Mouse (Mus musculus) neural tube, embryonic 14.5 days (tissue): ENCODE results near the gene Grn. TPM values are rescaled to one million over a fixed set of nuclear protein-coding genes. Genes with fewer than 3 reads are reported as not detected.

ENCODE experiments used
- ATAC-seq: fragments of 200-750 bp; cut with Nextera tagmentation; 2 replicates; pipeline ENCODE4 v1.8.0; 2017; ENCODE audit warnings: low read depth, mild to moderate bottlenecking, moderate TSS enrichment, moderate library complexity
- H3K27ac ChIP-seq: fragments of 300-500 bp; sonication (generic); 2 replicates; pipeline ENCODE4 v1.5.1; 2014; ENCODE audit warnings: low read depth, mild to moderate bottlenecking, control low read depth, low read length, moderate library complexity, mixed read lengths
- H3K27me3 ChIP-seq: fragments of 300-500 bp; sonication (generic); 2 replicates; pipeline ENCODE4 v1.6.1; 2014; ENCODE audit warnings: low read length; ENCODE audit not compliant: control insufficient read depth, insufficient read depth
- H3K36me3 ChIP-seq: fragments of 300-500 bp; sonication (generic); 2 replicates; pipeline ENCODE4 v1.6.1; 2014; ENCODE audit warnings: low read length, mixed read lengths; ENCODE audit not compliant: control insufficient read depth, insufficient read depth
- H3K4me1 ChIP-seq: fragments of 300-500 bp; sonication (generic); 2 replicates; pipeline ENCODE4 v1.6.1; 2014; ENCODE audit warnings: low read length; ENCODE audit not compliant: control insufficient read depth, insufficient read depth
- H3K4me2 ChIP-seq: fragments of 300-500 bp; sonication (generic); 2 replicates; pipeline ENCODE4 v1.6.1; 2014; ENCODE audit warnings: mild to moderate bottlenecking, low read depth, low read length, control low read depth
- H3K4me3 ChIP-seq: fragments of 300-500 bp; sonication (generic); 2 replicates; pipeline ENCODE4 v1.5.1; 2014; ENCODE audit warnings: low read depth, low read length, control low read depth, mixed read lengths
- H3K9ac ChIP-seq: fragments of 300-500 bp; sonication (generic); replicated peaks from 2 replicates; pipeline ENCODE4 v1.6.1; 2014; ENCODE audit warnings: low read depth, mild to moderate bottlenecking, control low read depth, low read length, mixed read lengths
- H3K9me3 ChIP-seq: fragments of 300-500 bp; sonication (generic); 2 replicates; pipeline ENCODE4 v1.6.1; 2016; ENCODE audit warnings: low read length; ENCODE audit not compliant: control insufficient read depth
- WGBS: fragments of 180-500 bp; shearing (Covaris S2); extraction: QIAGEN DNeasy Blood & Tissue Kit; methylation state at CpG from one replicate; pipeline ENCODE4 v1.1.7; 2014; 5-methylcytosine and 5-hydroxymethylcytosine counted together
- polyA plus RNA-seq: library from polyadenylated mRNA; unstranded; fragments of >200 nt; fragmentation: Nextera tagmentation; extraction: Ambion mirVana; gene quantifications from 2 replicates; pipeline ENCODE4 v1.2.1, GENCODE M21; 2014

Grn gene
- polyA plus RNA-seq, 1 experiment from 2014 or later = 43.3 TPM

GRCm38 (mm10) chr11:102399107-102399506 lies 31.0 kb upstream of the Grn start:
- Histone ChIP-seq H3K27me3 (no peaks in the 10 kb centered on the region), H3K9me3 (no peaks in the 10 kb centered on the region), H3K27ac (no peak overlapping the region), H3K9ac (no peak overlapping the region), H3K4me1 (peaks cover 48% of the 10 kb centered on the region), H3K36me3 (peaks cover 32% of the 10 kb centered on the region), H3K4me3 (no peak overlapping the region), H3K4me2 (no peak overlapping the region)
- 20% methylated on average over 15 of the region's 15 CpGs for WGBS
- no peak for ATAC-seq

GRCm38 (mm10) chr11:102399610-102400072 lies 30.5 kb upstream of the Grn start:
- H3K9me3 ChIP-seq = no peaks in the 10 kb centered on the region
- peaks cover 46% of the 10 kb centered on the region for H3K4me1 ChIP-seq
- no peak overlapping the region for H3K4me3 ChIP-seq
- no peak overlapping the region for H3K9ac ChIP-seq
- no peak for ATAC-seq
- no peaks in the 10 kb centered on the region for H3K27me3 ChIP-seq
- H3K27ac ChIP-seq = no peak overlapping the region
- H3K36me3 ChIP-seq = peaks cover 37% of the 10 kb centered on the region
- no peak overlapping the region for H3K4me2 ChIP-seq
- 5% methylated on average over 32 of the region's 34 CpGs for WGBS

GRCm38 (mm10) chr11:102400513-102401084 lies 29.5 kb upstream of the Grn start:
- ATAC-seq = no peak
- H3K4me2 ChIP-seq = no peak overlapping the region
- no peaks in the 10 kb centered on the region for H3K27me3 ChIP-seq
- peaks cover 38% of the 10 kb centered on the region for H3K36me3 ChIP-seq
- WGBS = 30% methylated on average over 12 of the region's 12 CpGs
- H3K9me3 ChIP-seq = no peaks in the 10 kb centered on the region
- no peak overlapping the region for H3K4me3 ChIP-seq
- no peak overlapping the region for H3K27ac ChIP-seq
- peaks cover 43% of the 10 kb centered on the region for H3K4me1 ChIP-seq
- no peak overlapping the region for H3K9ac ChIP-seq

- Histone ChIP-seq H3K27ac (peak overlapping the region; percentile 10), H3K4me1 (peaks cover 39% of the 10 kb centered on the region), H3K4me3 (no peak overlapping the region), H3K27me3 (no peaks in the 10 kb centered on the region), H3K36me3 (peaks cover 38% of the 10 kb centered on the region), H3K4me2 (no peak overlapping the region), H3K9ac (no peak overlapping the region), H3K9me3 (no peaks in the 10 kb centered on the region)
- ATAC-seq = no peak
- WGBS = 36% methylated on average over 12 of the region's 12 CpGs
These were observed 28.1 kb upstream of the Grn start for GRCm38 (mm10) chr11:102401898-102402500.

GRCm38 (mm10) chr11:102403657-102404056 lies 26.5 kb upstream of the Grn start:
- H3K27ac ChIP-seq = no peak overlapping the region
- H3K4me2 ChIP-seq = no peak overlapping the region
- peaks cover 32% of the 10 kb centered on the region for H3K4me1 ChIP-seq
- H3K36me3 ChIP-seq = peaks cover 35% of the 10 kb centered on the region
- H3K9ac ChIP-seq = no peak overlapping the region
- ATAC-seq = no peak
- H3K4me3 ChIP-seq = no peak overlapping the region
- WGBS = 96% methylated on average over 11 of the region's 11 CpGs
- no peaks in the 10 kb centered on the region for H3K27me3 ChIP-seq
- no peaks in the 10 kb centered on the region for H3K9me3 ChIP-seq

GRCm38 (mm10) chr11:102404161-102405010 lies 25.7 kb upstream of the Grn start:
- Histone ChIP-seq H3K4me1 (peaks cover 27% of the 10 kb centered on the region), H3K4me2 (no peak overlapping the region)

GRCm38 (mm10) chr11:102405544-102406285 lies 24.4 kb upstream of the Grn start:
- WGBS = 88% methylated on average over 11 of the region's 11 CpGs
- peak overlapping the region; percentile 88; the same call in 1 of the 2 replicates for H3K9ac ChIP-seq
- no peak for ATAC-seq

More at GRCm38 (mm10) chr11:102404161-102405010, 25.7 kb upstream of the Grn start:
- H3K27ac ChIP-seq = no peak overlapping the region
- H3K9me3 ChIP-seq = no peaks in the 10 kb centered on the region
- H3K4me3 ChIP-seq = no peak overlapping the region
- ATAC-seq = no peak
- no peaks in the 10 kb centered on the region for H3K27me3 ChIP-seq
- H3K9ac ChIP-seq = no peak overlapping the region
- H3K36me3 ChIP-seq = peaks cover 35% of the 10 kb centered on the region
- 77% methylated on average over 18 of the region's 18 CpGs for WGBS

GRCm38 (mm10) chr11:102406401-102406800 lies 23.7 kb upstream of the Grn start:
- peak overlapping the region; percentile 90 for H3K4me2 ChIP-seq
- H3K36me3 ChIP-seq = peaks cover 31% of the 10 kb centered on the region
- H3K27me3 ChIP-seq = no peaks in the 10 kb centered on the region
- 10% methylated on average over 3 of the region's 3 CpGs for WGBS
- H3K4me3 ChIP-seq = peak overlapping the region; percentile 75
- H3K27ac ChIP-seq = peak overlapping the region; percentile 83
- H3K9ac ChIP-seq = peak overlapping the region; percentile 88
- H3K4me1 ChIP-seq = peaks cover 25% of the 10 kb centered on the region
- H3K9me3 ChIP-seq = no peaks in the 10 kb centered on the region
- no peak for ATAC-seq

More at GRCm38 (mm10) chr11:102405544-102406285, 24.4 kb upstream of the Grn start:
- Histone ChIP-seq H3K27me3 (no peaks in the 10 kb centered on the region), H3K4me2 (peak overlapping the region; percentile 90), H3K4me1 (peaks cover 25% of the 10 kb centered on the region), H3K4me3 (no peak overlapping the region), H3K36me3 (peaks cover 31% of the 10 kb centered on the region), H3K27ac (no peak overlapping the region), H3K9me3 (no peaks in the 10 kb centered on the region)
